Mouse (Mus musculus) embryonic facial prominence, embryonic 14.5 days (tissue): ENCODE data around the gene Gltp. TPM values are rescaled to one million over a fixed set of nuclear protein-coding genes. Genes with fewer than 3 reads are reported as not detected.

Experiments
- ATAC-seq: fragments of 200-750 bp; cut with Nextera tagmentation; 2 replicates; pipeline ENCODE4 v1.8.0; 2017; ENCODE audit warnings: low read depth, moderate number of reproducible peaks, moderate TSS enrichment
- DNase-seq: peaks from one replicate; pipeline ENCODE4 v3.0.0-alpha.2; 2015; ENCODE audit warnings: low spot score
- H3K27ac ChIP-seq: fragments of 300-500 bp; sonication (generic); replicated peaks from 2 replicates; pipeline ENCODE4 v1.5.1; 2014; ENCODE audit warnings: low read depth, mild to moderate bottlenecking, low read length, moderate library complexity
- H3K27me3 ChIP-seq: fragments of 300-500 bp; sonication (generic); replicated peaks from 2 replicates; pipeline ENCODE4 v1.6.1; 2014; ENCODE audit warnings: low read length; ENCODE audit not compliant: control insufficient read depth, insufficient read depth
- H3K36me3 ChIP-seq: fragments of 300-500 bp; sonication (generic); 2 replicates; pipeline ENCODE4 v1.6.1; 2014; ENCODE audit warnings: low read length, mixed read lengths; ENCODE audit not compliant: control insufficient read depth, insufficient read depth
- H3K4me1 ChIP-seq: fragments of 300-500 bp; sonication (generic); 2 replicates; pipeline ENCODE4 v1.6.1; 2014; ENCODE audit warnings: antibody characterized with exemption, low read length; ENCODE audit not compliant: control insufficient read depth, insufficient read depth
- H3K4me2 ChIP-seq: fragments of 300-500 bp; sonication (generic); 2 replicates; pipeline ENCODE4 v1.6.1; 2014; ENCODE audit warnings: low read depth, mild to moderate bottlenecking, low read length, moderate library complexity, mixed read lengths
- H3K4me3 ChIP-seq: fragments of 300-500 bp; sonication (generic); 2 replicates; pipeline ENCODE4 v1.5.1; 2014; ENCODE audit warnings: low read depth, mild to moderate bottlenecking, low read length
- H3K9ac ChIP-seq: fragments of 300-500 bp; sonication (generic); 2 replicates; pipeline ENCODE4 v1.6.1; 2014; ENCODE audit warnings: low read depth, mild to moderate bottlenecking, low read length, moderate library complexity, mixed read lengths
- H3K9me3 ChIP-seq: fragments of 300-500 bp; sonication (generic); 2 replicates; pipeline ENCODE4 v1.6.1; 2016; ENCODE audit warnings: low read length; ENCODE audit not compliant: control insufficient read depth
- WGBS: fragments of 180-500 bp; shearing (Covaris S2); extraction: QIAGEN DNeasy Blood & Tissue Kit; methylation state at CpG from one replicate; pipeline ENCODE4 v1.1.7; 2014; 5-methylcytosine and 5-hydroxymethylcytosine counted together
- microRNA-seq: library from miRNA; unstranded; fragments of <30 nt; microRNA quantifications from one replicate; pipeline ENCODE4, GENCODE M21; 2016; ENCODE audit warnings: borderline number of aligned reads
- polyA plus RNA-seq: library from polyadenylated mRNA; unstranded; fragments of >200 nt; fragmentation: Nextera tagmentation; extraction: Ambion mirVana; gene quantifications from 2 replicates; pipeline ENCODE4 v1.2.1, GENCODE M21; 2014

The Gltp gene
- polyA plus RNA-seq, 1 experiment from 2014 or later = 123 TPM

GRCm38 (mm10) chr5:114620305-114620704 is 70.5 kb downstream of the Gltp start:
- no peak overlapping the region for H3K27ac ChIP-seq
- no peaks in the 10 kb centered on the region for H3K36me3 ChIP-seq
- no peaks in the 10 kb centered on the region for H3K9me3 ChIP-seq
- ATAC-seq = no peak
- 30% methylated on average over 6 of the region's 6 CpGs for WGBS
- H3K27me3 ChIP-seq = no peaks in the 10 kb centered on the region
- H3K4me1 ChIP-seq = no peaks in the 10 kb centered on the region
- H3K4me3 ChIP-seq = no peak overlapping the region
- DNase-seq = no peak
- no peak overlapping the region for H3K4me2 ChIP-seq
- no peak overlapping the region for H3K9ac ChIP-seq

Small RNAs within 50 kb of the gene (microRNA-seq; reads per million reads assigned to microRNA genes)
- not detected for gene Mir7028

Other genes with a start within 250 kb of the Gltp start
- gene Mmab, start 246.9 kb downstream of the Gltp start, polyA plus RNA-seq = 26.1 and 30.8 TPM in 2 replicates
- gene Mvk, start 246.7 kb downstream of the Gltp start, polyA plus RNA-seq = 42.6 and 48.2 TPM in 2 replicates
- gene Fam222a, start 123.0 kb downstream of the Gltp start, polyA plus RNA-seq = 1.4 and 1.6 TPM in 2 replicates
- 11.9 TPM in 2 replicates for gene Trpv4, start 32.6 kb downstream of the Gltp start, polyA plus RNA-seq
- 10.9 and 11.4 TPM in 2 replicates for gene Tchp, start 16.8 kb upstream of the Gltp start, polyA plus RNA-seq
- 61.4 and 65.4 TPM in 2 replicates for gene Ankrd13a, start 83.7 kb upstream of the Gltp start, polyA plus RNA-seq
- gene Git2, start 84.5 kb upstream of the Gltp start, polyA plus RNA-seq = 40.1 and 42.0 TPM in 2 replicates
- 97.9 and 99.8 TPM in 2 replicates for gene 1500011B03Rik, start 132.5 kb upstream of the Gltp start, polyA plus RNA-seq
- gene 4930519G04Rik, start 162.7 kb upstream of the Gltp start, polyA plus RNA-seq = not detected in 2 replicates
- 0.22 and 0.31 TPM in 2 replicates for gene Gm9936, start 167.7 kb upstream of the Gltp start, polyA plus RNA-seq
- 3.5 and 5.0 TPM in 2 replicates for gene Oasl2, start 206.0 kb upstream of the Gltp start, polyA plus RNA-seq
- 0.56 and 0.85 TPM in 2 replicates for gene Oasl1, start 232.3 kb upstream of the Gltp start, polyA plus RNA-seq